Mouse (Mus musculus) limb, embryonic 11.5 days (tissue): ENCODE measurements around the gene Dlg2. TPM values are rescaled to one million over a fixed set of nuclear protein-coding genes. Genes with fewer than 3 reads are reported as not detected.

ENCODE experiments used
- ATAC-seq: fragments of 200-750 bp; cut with Nextera tagmentation; 2 replicates; pipeline ENCODE4 v1.8.0; 2017; ENCODE audit warnings: low read depth; ENCODE audit not compliant: insufficient number of reproducible peaks, low FRiP score, low TSS enrichment
- DNase-seq: peaks from one replicate; pipeline ENCODE4 v3.0.0-alpha.2; 2015; ENCODE audit warnings: low spot score
- H3K27ac ChIP-seq: fragments of 300-500 bp; sonication (generic); replicated peaks from 2 replicates; pipeline ENCODE4 v1.5.1; 2014; ENCODE audit warnings: low read depth, mild to moderate bottlenecking, low read length
- H3K27me3 ChIP-seq: fragments of 300-500 bp; sonication (generic); 2 replicates; pipeline ENCODE4 v1.6.1; 2014; ENCODE audit warnings: mild to moderate bottlenecking, low read length, mixed read lengths; ENCODE audit not compliant: control insufficient read depth, insufficient read depth
- H3K36me3 ChIP-seq: fragments of 300-500 bp; sonication (generic); 2 replicates; pipeline ENCODE4 v1.6.1; 2014; ENCODE audit warnings: mild to moderate bottlenecking, low read length, moderate library complexity, mixed read lengths; ENCODE audit not compliant: control insufficient read depth, insufficient read depth
- H3K4me1 ChIP-seq: fragments of 300-500 bp; sonication (generic); 2 replicates; pipeline ENCODE4 v1.6.1; 2014; ENCODE audit warnings: low read length, mixed read lengths; ENCODE audit not compliant: control insufficient read depth, insufficient read depth
- H3K4me2 ChIP-seq: fragments of 300-500 bp; sonication (generic); 2 replicates; pipeline ENCODE4 v1.6.1; 2014; ENCODE audit warnings: low read depth, mild to moderate bottlenecking, moderate library complexity; ENCODE audit not compliant: severe bottlenecking
- H3K4me3 ChIP-seq: fragments of 300-500 bp; sonication (generic); 2 replicates; pipeline ENCODE4 v1.5.1; 2014; ENCODE audit warnings: low read depth, low read length
- H3K9ac ChIP-seq: fragments of 300-500 bp; sonication (generic); 2 replicates; pipeline ENCODE4 v1.6.1; 2014; ENCODE audit warnings: mild to moderate bottlenecking, low read length
- H3K9me3 ChIP-seq: fragments of 300-500 bp; sonication (generic); 2 replicates; pipeline ENCODE4 v1.6.1; 2016; ENCODE audit warnings: low read length; ENCODE audit not compliant: control insufficient read depth
- WGBS: fragments of 180-500 bp; shearing (Covaris S2); extraction: QIAGEN DNeasy Blood & Tissue Kit; methylation state at CpG from one replicate; pipeline ENCODE4 v1.1.7; 2014; 5-methylcytosine and 5-hydroxymethylcytosine counted together
- polyA plus RNA-seq: library from polyadenylated mRNA; unstranded; fragments of >200 nt; fragmentation: Nextera tagmentation; extraction: Ambion mirVana; gene quantifications from 2 replicates; pipeline ENCODE4 v1.2.1, GENCODE M21; 2014

Dlg2 gene
- polyA plus RNA-seq, 1 experiment from 2014 or later: 1.3 TPM

GRCm38 (mm10) chr7:92044966-92045365 is 1568.5 kb downstream of the Dlg2 start:
- DNase-seq (no peak), ATAC-seq (no peak)
- H3K4me2 ChIP-seq: no peak overlapping the region
- no peak overlapping the region for H3K9ac ChIP-seq
- 81% methylated on average over 1 of the region's 1 CpGs for WGBS
- H3K27ac ChIP-seq: no peak overlapping the region
- H3K9me3 ChIP-seq: no peaks in the 10 kb centered on the region
- H3K27me3 ChIP-seq: no peaks in the 10 kb centered on the region
- no peaks in the 10 kb centered on the region for H3K4me1 ChIP-seq
- no peaks in the 10 kb centered on the region for H3K36me3 ChIP-seq
- H3K4me3 ChIP-seq: no peak overlapping the region

- DNase-seq: no peak
- no peak for ATAC-seq
- no peaks in the 10 kb centered on the region for H3K9me3 ChIP-seq
Observed at GRCm38 (mm10) chr7:92047271-92047670, 1570.8 kb downstream of the Dlg2 start.

DNA sequence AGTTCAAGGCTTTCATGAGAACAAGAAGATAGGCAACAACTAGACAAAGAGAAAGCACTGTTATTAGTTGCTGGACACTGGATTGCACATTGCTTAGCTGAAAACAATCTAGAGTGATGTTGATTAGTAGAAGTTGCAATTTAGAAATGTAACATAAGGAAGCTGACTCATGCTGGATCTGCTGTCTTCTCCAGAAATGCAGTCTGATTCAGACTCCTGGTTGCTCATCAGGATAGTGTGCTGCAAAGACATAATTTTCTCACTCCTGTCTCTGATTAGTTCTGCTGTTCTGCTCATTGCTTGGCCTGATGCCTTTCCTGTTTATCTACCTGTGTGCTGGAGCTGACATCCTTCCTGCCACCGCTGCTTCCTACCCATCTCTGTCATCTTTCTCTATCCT is 1572.4 kb downstream of the Dlg2 start:
- no peak overlapping the region for H3K9ac ChIP-seq
- H3K36me3 ChIP-seq: no peaks in the 10 kb centered on the region
- no peak overlapping the region for H3K27ac ChIP-seq
- 96% methylated on average over 1 of the region's 1 CpGs for WGBS
- no peak for DNase-seq
- no peaks in the 10 kb centered on the region for H3K9me3 ChIP-seq
- no peaks in the 10 kb centered on the region for H3K4me1 ChIP-seq
- no peak overlapping the region for H3K4me3 ChIP-seq
- H3K4me2 ChIP-seq: no peak overlapping the region
- no peak for ATAC-seq
- H3K27me3 ChIP-seq: no peaks in the 10 kb centered on the region

More at GRCm38 (mm10) chr7:92047271-92047670, 1570.8 kb downstream of the Dlg2 start:
- Histone ChIP-seq H3K36me3 (no peaks in the 10 kb centered on the region), H3K9ac (no peak overlapping the region), H3K27ac (no peak overlapping the region), H3K4me2 (no peak overlapping the region), H3K4me1 (no peaks in the 10 kb centered on the region), H3K27me3 (no peaks in the 10 kb centered on the region), H3K4me3 (no peak overlapping the region)
- 37% methylated on average over 2 of the region's 2 CpGs for WGBS

DNA sequence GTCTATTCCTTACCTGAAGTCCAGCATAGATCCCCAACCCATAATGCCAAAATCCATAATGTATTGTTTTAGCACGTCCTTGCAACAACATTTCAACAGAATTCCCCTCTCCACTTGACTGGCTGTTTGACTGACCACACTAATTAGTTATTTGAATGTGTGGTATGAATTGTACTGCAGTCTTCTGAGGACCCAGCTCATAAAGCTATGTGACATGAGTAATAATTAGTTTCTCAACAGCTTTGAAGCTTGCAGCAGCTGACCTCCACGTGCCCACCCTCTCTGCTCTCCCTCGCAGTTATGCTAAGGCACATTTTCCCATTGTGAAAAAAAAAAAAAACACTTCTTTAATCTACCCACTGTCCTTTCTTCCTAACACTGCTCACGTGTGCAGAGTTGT is 1590.4 kb downstream of the Dlg2 start:
- no peaks in the 10 kb centered on the region for H3K27me3 ChIP-seq
- 57% methylated on average over 4 of the region's 4 CpGs for WGBS
- ATAC-seq: no peak
- no peak overlapping the region for H3K4me3 ChIP-seq
- H3K36me3 ChIP-seq: no peaks in the 10 kb centered on the region
- H3K27ac ChIP-seq: no peak overlapping the region
- no peaks in the 10 kb centered on the region for H3K9me3 ChIP-seq
- no peak for DNase-seq
- no peak overlapping the region for H3K4me2 ChIP-seq
- H3K4me1 ChIP-seq: no peaks in the 10 kb centered on the region
- H3K9ac ChIP-seq: no peak overlapping the region

- WGBS: 48% methylated on average over 3 of the region's 3 CpGs
- H3K4me3 ChIP-seq: no peak overlapping the region
- no peaks in the 10 kb centered on the region for H3K27me3 ChIP-seq
- no peak overlapping the region for H3K9ac ChIP-seq
- no peak for DNase-seq
- H3K4me1 ChIP-seq: no peaks in the 10 kb centered on the region
- H3K36me3 ChIP-seq: no peaks in the 10 kb centered on the region
- no peak overlapping the region for H3K4me2 ChIP-seq
- ATAC-seq: no peak
- no peaks in the 10 kb centered on the region for H3K9me3 ChIP-seq
- no peak overlapping the region for H3K27ac ChIP-seq
Observed at GRCm38 (mm10) chr7:92087429-92087828, 1611.0 kb downstream of the Dlg2 start.

DNA sequence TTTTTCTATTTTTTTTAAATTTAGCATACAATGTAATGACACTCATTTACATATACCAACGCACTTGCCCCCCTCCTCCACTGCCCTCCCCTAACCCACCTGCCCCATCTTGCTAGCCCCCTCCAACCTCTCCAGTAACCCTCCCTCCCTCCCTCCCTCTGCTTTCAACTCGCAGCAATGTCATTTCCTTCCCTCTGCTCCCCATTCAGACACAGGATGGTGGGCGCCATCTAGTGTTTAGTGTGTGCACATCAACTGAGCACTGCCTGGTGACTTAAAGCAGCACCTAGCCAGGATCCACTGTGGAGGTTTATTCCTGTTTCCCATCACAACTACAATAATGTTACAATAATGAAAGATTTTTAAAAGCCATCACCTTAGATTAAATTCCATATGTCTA is 1617.4 kb downstream of the Dlg2 start:
- Histone ChIP-seq H3K9me3 (no peaks in the 10 kb centered on the region), H3K27me3 (no peaks in the 10 kb centered on the region), H3K27ac (no peak overlapping the region), H3K9ac (no peak overlapping the region), H3K36me3 (no peaks in the 10 kb centered on the region), H3K4me2 (no peak overlapping the region), H3K4me3 (no peak overlapping the region), H3K4me1 (no peaks in the 10 kb centered on the region)
- peak; percentile 80 for DNase-seq
- no peak for ATAC-seq
- WGBS: 1% methylated on average over 3 of the region's 3 CpGs

- Histone ChIP-seq H3K9ac (no peak overlapping the region), H3K27ac (no peak overlapping the region), H3K4me2 (no peak overlapping the region), H3K36me3 (no peaks in the 10 kb centered on the region), H3K9me3 (no peaks in the 10 kb centered on the region), H3K4me3 (no peak overlapping the region), H3K4me1 (no peaks in the 10 kb centered on the region), H3K27me3 (no peaks in the 10 kb centered on the region)
- 82% methylated on average over 3 of the region's 3 CpGs for WGBS
- DNase-seq: no peak
- ATAC-seq: no peak
Observed at GRCm38 (mm10) chr7:92095198-92095597, 1618.7 kb downstream of the Dlg2 start.

DNA sequence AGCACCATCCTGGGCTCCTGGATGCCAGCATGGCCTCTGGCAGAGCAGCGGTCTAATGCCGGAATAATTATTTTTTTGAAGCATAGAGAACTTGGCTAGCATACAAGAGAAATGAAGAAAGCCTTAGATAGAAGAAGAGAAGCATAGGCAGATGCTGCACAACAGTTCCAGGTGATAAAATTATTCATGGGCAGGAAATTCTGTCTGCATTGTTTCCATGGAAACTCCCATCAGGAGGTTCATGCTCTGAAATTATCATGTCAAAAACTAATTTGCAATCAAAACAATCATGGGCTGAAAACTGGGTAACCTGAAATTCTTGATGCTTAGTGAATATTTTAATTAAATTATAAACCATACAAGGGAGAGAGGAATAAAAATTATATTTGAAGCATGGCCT is 1624.4 kb downstream of the Dlg2 start:
- ATAC-seq: no peak
- H3K9me3 ChIP-seq: no peaks in the 10 kb centered on the region
- no peak overlapping the region for H3K27ac ChIP-seq
- H3K4me3 ChIP-seq: no peak overlapping the region
- no peaks in the 10 kb centered on the region for H3K27me3 ChIP-seq
- H3K4me2 ChIP-seq: no peak overlapping the region
- H3K36me3 ChIP-seq: no peaks in the 10 kb centered on the region
- H3K4me1 ChIP-seq: no peaks in the 10 kb centered on the region
- no peak for DNase-seq
- H3K9ac ChIP-seq: no peak overlapping the region
- 93% methylated on average over 2 of the region's 2 CpGs for WGBS

GRCm38 (mm10) chr7:92102892-92103543 is 1626.5 kb downstream of the Dlg2 start:
- Histone ChIP-seq H3K36me3 (no peaks in the 10 kb centered on the region), H3K4me1 (no peaks in the 10 kb centered on the region), H3K4me2 (no peak overlapping the region), H3K9me3 (no peaks in the 10 kb centered on the region), H3K27me3 (no peaks in the 10 kb centered on the region), H3K9ac (no peak overlapping the region), H3K27ac (no peak overlapping the region), H3K4me3 (no peak overlapping the region)
- ATAC-seq (peak; percentile 82), DNase-seq (peak; percentile 81)
- 18% methylated on average over 4 of the region's 4 CpGs for WGBS
